Mouse (Mus musculus) hindbrain, embryonic 15.5 days (tissue): ENCODE measurements around the gene Wwox. TPM values are rescaled to one million over a fixed set of nuclear protein-coding genes. Genes with fewer than 3 reads are reported as not detected.

Experiments used
- ATAC-seq: fragments of 200-750 bp; cut with Nextera tagmentation; 2 replicates; pipeline ENCODE4 v1.8.0; 2017; ENCODE audit warnings: low read depth, moderate number of reproducible peaks, moderate TSS enrichment; ENCODE audit not compliant: low FRiP score
- H3K27ac ChIP-seq: fragments of 300-500 bp; sonication (generic); replicated peaks from 2 replicates; pipeline ENCODE4 v1.5.1; 2015; ENCODE audit warnings: mild to moderate bottlenecking, inconsistent platforms
- H3K27me3 ChIP-seq: fragments of 300-500 bp; sonication (generic); 2 replicates; pipeline ENCODE4 v1.6.1; 2015; ENCODE audit warnings: control low read depth, inconsistent platforms
- H3K36me3 ChIP-seq: fragments of 300-500 bp; sonication (generic); 2 replicates; pipeline ENCODE4 v1.6.1; 2015; ENCODE audit warnings: control low read depth, inconsistent platforms
- H3K4me1 ChIP-seq: fragments of 300-500 bp; sonication (generic); replicated peaks from 2 replicates; pipeline ENCODE4 v1.6.1; 2015; ENCODE audit warnings: control low read depth, inconsistent platforms
- H3K4me2 ChIP-seq: fragments of 300-500 bp; sonication (generic); 2 replicates; pipeline ENCODE4 v1.6.1; 2015; ENCODE audit warnings: moderate library complexity, mild to moderate bottlenecking, inconsistent platforms
- H3K4me3 ChIP-seq: fragments of 300-500 bp; sonication (generic); 2 replicates; pipeline ENCODE4 v1.5.1; 2015; ENCODE audit warnings: mild to moderate bottlenecking, inconsistent platforms
- H3K9ac ChIP-seq: fragments of 300-500 bp; sonication (generic); 2 replicates; pipeline ENCODE4 v1.6.1; 2015; ENCODE audit warnings: inconsistent platforms
- H3K9me3 ChIP-seq: fragments of 300-500 bp; sonication (generic); 2 replicates; pipeline ENCODE4 v1.6.1; 2016; ENCODE audit warnings: control low read depth, inconsistent platforms
- WGBS: fragments of 180-500 bp; shearing (Covaris S2); methylation state at CpG from one replicate; pipeline ENCODE4 v1.1.7; 2015; 5-methylcytosine and 5-hydroxymethylcytosine counted together
- polyA plus RNA-seq: library from polyadenylated mRNA; unstranded; fragments of >200 nt; fragmentation: Nextera tagmentation; extraction: Ambion mirVana; gene quantifications from 2 replicates; pipeline ENCODE4 v1.2.1, GENCODE M21; 2015

The Wwox gene
- polyA plus RNA-seq, 1 experiment from 2014 or later = 13.9 TPM

DNA sequence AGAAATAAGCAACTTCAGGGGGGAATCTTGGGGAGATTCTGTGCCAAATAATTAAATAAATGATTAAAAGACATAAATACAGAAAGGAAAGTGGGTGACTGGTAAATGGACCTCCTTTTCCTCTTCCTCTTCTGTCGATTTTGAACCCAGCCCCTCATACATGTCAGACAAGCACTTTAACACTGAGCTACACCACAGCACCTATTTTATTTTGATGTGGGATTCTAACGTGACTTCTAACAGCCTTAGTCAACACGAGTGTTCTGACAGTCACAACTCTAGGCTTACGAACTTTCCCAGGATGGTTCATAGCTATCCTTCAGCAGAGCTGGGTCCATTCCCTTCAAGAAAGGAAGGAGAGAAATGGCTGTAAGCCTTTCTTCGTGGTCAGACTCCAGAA lies 435.7 kb downstream of the Wwox start:
- H3K36me3 ChIP-seq = no peaks in the 10 kb centered on the region
- H3K4me2 ChIP-seq = no peak overlapping the region
- no peaks in the 10 kb centered on the region; the same call in 1 of the 2 replicates for H3K27me3 ChIP-seq
- WGBS = 90% methylated on average over 5 of the region's 5 CpGs
- no peak overlapping the region for H3K9ac ChIP-seq
- H3K4me3 ChIP-seq = no peak overlapping the region
- ATAC-seq = no peak
- H3K4me1 ChIP-seq = peaks cover 16% of the 10 kb centered on the region
- no peak overlapping the region for H3K27ac ChIP-seq
- no peaks in the 10 kb centered on the region for H3K9me3 ChIP-seq

DNA sequence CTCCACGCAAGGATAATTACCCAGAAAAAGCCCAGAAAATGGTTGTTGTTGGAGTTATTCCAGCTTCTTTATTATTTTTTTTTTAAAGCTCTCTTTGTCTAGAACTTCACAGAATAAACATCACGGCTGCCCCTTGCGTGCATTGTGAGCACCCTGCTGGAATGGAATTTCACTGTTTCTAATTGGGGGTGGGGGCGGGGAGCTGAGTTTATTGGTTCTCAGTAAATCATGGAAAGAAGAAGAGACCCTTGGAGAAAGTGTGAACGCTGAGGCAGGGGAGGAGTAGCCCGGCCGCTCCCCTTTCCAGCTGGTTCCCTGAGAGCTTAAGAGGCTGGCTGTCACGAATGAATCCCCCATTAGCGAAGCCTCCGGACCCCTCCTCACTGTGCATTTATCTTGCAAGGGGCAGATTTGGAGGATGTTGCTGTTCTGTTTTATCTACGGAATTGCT lies 436.7 kb downstream of the Wwox start:
- peaks cover 16% of the 10 kb centered on the region for H3K4me1 ChIP-seq
- no peaks in the 10 kb centered on the region; the same call in 1 of the 2 replicates for H3K27me3 ChIP-seq
- WGBS = 6% methylated on average over 11 of the region's 11 CpGs
- H3K9me3 ChIP-seq = no peaks in the 10 kb centered on the region
- no peak overlapping the region for H3K4me3 ChIP-seq
- 0 out of 2 replicates have a peak overlapping the region, but pooled peaks have one; percentile 4 for H3K27ac ChIP-seq
- no peak overlapping the region for H3K9ac ChIP-seq
- ATAC-seq = no peak
- no peaks in the 10 kb centered on the region for H3K36me3 ChIP-seq
- H3K4me2 ChIP-seq = peak overlapping the region; percentile 39

DNA sequence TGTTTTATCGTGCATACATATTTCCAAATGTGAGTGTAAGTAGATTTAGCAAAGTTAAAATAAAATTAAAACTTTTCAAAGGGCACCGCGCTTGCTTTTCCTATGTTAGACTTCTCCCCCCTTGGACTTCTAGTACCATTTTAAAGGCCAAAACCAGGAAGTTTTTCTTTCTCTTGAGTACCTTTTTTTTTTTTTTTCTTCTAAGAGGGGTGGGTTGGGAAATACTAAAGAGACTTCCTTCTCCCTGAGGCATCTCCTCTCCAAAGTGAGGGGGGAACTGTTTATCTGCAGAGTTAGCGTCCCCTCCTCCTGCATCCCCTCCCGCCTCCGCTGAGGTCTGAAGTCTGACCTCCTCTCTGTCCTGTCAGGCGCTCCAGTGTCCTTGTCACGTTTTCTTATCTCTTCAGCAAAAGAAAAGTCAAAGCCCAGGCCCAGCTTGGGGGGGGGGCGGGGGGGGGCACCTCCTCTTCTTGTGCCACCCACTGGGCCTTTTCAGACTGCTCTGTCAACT lies 437.3 kb downstream of the Wwox start:
- WGBS = 28% methylated on average over 9 of the region's 9 CpGs
- no peak for ATAC-seq
- H3K9me3 ChIP-seq = no peaks in the 10 kb centered on the region
- H3K36me3 ChIP-seq = no peaks in the 10 kb centered on the region
- no peak overlapping the region for H3K4me3 ChIP-seq
- peak overlapping the region; percentile 39 for H3K4me2 ChIP-seq
- no peak overlapping the region for H3K9ac ChIP-seq
- 0 out of 2 replicates have a peak overlapping the region, but pooled peaks have one; percentile 4 for H3K27ac ChIP-seq
- no peaks in the 10 kb centered on the region; the same call in 1 of the 2 replicates for H3K27me3 ChIP-seq
- peaks cover 16% of the 10 kb centered on the region for H3K4me1 ChIP-seq

DNA sequence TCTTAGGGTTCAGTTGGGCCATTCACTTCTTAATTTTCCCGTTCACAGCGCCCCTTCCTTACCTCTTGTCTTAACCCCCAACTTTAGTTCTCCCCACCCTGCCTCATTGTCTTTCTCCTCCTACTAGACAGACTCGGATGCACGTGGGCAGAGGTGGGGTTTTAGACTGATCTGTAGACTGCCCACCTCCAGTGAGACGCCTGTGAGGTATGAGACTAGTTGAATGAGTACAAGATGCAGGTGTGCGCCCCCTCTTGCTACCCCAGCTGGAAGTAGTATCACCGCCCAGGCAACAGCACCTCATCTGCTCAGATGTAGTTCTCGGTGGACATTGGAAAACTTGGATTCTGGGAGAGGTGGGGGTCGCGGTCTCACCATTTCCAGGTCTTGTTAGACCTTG lies 437.8 kb downstream of the Wwox start:
- no peak for ATAC-seq
- Histone ChIP-seq H3K4me1 (peaks cover 16% of the 10 kb centered on the region), H3K9ac (no peak overlapping the region), H3K4me3 (no peak overlapping the region), H3K4me2 (no peak overlapping the region), H3K27me3 (no peaks in the 10 kb centered on the region; the same call in 1 of the 2 replicates), H3K27ac (no peak overlapping the region), H3K36me3 (no peaks in the 10 kb centered on the region), H3K9me3 (no peaks in the 10 kb centered on the region)
- 71% methylated on average over 10 of the region's 10 CpGs for WGBS

DNA sequence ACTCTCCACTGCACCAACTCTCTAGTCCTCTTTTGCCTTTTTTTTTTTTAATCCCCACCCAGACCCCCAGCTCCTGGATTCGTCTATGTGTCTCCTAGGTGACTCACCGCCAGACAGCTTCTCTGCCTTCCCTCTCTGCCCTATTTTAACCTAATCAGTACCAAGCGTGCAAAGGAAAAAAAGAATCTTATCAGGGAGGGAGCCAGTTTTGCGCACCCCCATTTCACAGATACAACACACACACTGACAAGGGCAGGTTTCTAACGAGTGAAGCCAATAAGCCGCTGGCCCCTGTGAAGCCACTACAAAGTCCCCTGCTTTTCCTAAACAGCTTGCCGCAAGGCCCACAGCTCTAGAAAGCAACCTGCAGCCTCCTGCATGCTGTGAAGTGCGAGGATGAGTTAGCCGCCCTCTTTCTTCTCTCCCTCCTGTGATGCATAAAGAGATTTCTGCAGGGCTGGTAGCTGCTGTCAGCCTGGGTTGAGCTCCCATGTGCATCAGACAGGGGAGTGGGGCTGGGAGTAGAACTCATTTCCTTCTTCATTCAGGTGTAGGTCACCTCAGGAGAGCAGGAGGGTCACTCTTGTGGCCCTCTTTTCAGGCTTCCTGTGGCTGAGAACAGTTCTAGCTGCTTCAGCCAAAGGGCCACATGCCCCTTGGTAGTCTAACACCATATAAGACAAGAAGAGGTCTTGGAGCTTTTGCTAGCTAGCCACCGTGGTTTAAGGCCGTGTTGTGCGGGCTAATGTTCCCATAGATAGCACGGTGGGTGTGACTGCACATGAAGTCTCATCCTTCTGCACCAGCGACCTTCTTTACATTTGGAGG lies 439.2 kb downstream of the Wwox start:
- peaks cover 11% of the 10 kb centered on the region for H3K4me1 ChIP-seq
- no peak overlapping the region for H3K4me3 ChIP-seq
- 63% methylated on average over 14 of the region's 14 CpGs for WGBS
- no peaks in the 10 kb centered on the region; the same call in 1 of the 2 replicates for H3K27me3 ChIP-seq
- ATAC-seq = no peak
- H3K4me2 ChIP-seq = no peak overlapping the region
- no peaks in the 10 kb centered on the region for H3K9me3 ChIP-seq
- no peaks in the 10 kb centered on the region for H3K36me3 ChIP-seq
- no peak overlapping the region for H3K9ac ChIP-seq
- H3K27ac ChIP-seq = no peak overlapping the region

DNA sequence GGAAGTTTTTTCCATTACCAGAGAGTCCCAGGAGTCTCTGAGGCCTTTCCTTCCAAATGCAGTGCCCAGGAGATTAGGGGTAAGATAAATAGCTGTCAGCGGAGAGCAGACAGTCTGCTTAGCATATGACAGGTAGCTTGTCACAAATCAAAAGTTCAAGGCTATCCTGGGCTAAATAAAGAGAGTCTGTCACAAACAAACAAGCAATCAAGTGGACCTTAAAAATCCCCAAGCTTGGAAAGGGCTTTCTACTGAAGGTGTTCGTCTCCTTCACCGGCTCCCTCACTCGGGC lies 439.8 kb downstream of the Wwox start:
- no peaks in the 10 kb centered on the region for H3K36me3 ChIP-seq
- peaks cover 11% of the 10 kb centered on the region for H3K4me1 ChIP-seq
- H3K27me3 ChIP-seq = no peaks in the 10 kb centered on the region; the same call in 1 of the 2 replicates
- H3K9me3 ChIP-seq = no peaks in the 10 kb centered on the region
- no peak overlapping the region for H3K27ac ChIP-seq
- no peak overlapping the region for H3K9ac ChIP-seq
- no peak for ATAC-seq
- WGBS = 91% methylated on average over 4 of the region's 4 CpGs
- H3K4me2 ChIP-seq = no peak overlapping the region
- no peak overlapping the region for H3K4me3 ChIP-seq

DNA sequence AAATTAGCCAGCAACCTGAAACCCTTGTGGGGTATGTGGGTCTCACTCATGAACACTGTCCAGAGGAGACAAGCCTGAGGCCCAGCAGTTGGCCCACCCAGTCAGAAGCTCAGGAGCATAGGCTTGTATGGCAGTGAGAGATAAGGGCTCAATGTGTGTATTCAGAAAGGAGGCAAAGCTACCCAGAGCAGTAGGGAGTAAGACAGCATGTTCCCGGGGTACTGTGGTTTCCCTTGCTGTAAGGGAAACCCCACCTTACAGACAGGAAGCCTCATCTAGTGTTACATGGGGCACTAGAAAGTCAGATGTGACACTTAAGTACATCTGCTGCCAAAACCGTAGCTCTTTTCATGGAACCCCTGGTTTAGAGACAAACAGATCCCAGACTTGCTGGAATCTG lies 440.2 kb downstream of the Wwox start:
- Histone ChIP-seq H3K27me3 (no peaks in the 10 kb centered on the region; the same call in 1 of the 2 replicates), H3K27ac (no peak overlapping the region), H3K9ac (no peak overlapping the region), H3K36me3 (no peaks in the 10 kb centered on the region), H3K4me1 (peaks cover 11% of the 10 kb centered on the region), H3K4me3 (no peak overlapping the region), H3K4me2 (no peak overlapping the region), H3K9me3 (no peaks in the 10 kb centered on the region)
- no peak for ATAC-seq
- 84% methylated on average over 2 of the region's 2 CpGs for WGBS

DNA sequence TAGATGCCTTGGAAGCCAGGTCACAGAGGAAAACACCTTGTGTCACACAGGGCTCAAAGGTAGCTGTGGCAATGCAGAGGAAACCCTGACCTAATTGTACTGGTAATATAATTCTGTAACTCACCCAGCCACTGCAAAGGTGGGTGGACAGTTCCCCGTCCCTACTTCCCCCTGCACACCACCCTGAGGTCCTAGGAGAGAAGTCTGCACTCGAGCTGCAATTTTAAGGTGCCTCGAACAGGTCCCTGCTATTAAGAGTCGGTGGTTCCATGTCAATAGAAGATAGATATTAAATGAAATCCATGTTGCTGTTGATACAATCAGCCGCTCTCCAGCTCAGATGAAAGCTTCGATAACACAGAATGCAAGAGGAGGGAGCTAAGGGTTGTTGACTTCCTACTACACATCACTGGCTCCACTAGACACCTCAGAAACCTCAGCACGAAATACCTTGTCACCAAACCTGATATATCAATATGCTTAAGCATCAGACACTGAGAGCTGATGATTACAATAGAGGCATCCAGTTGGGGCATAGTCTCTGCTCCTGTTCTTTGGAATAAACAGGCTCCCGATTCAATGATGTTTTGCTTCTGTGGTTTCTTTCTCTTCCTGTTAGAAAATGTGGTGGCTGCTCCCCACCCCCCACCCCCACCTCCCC lies 441.1 kb downstream of the Wwox start:
- H3K27ac ChIP-seq = no peak overlapping the region
- H3K9me3 ChIP-seq = no peaks in the 10 kb centered on the region
- H3K4me3 ChIP-seq = no peak overlapping the region
- no peak overlapping the region for H3K4me2 ChIP-seq
- no peaks in the 10 kb centered on the region for H3K36me3 ChIP-seq
- no peak overlapping the region for H3K9ac ChIP-seq
- no peaks in the 10 kb centered on the region; the same call in 1 of the 2 replicates for H3K27me3 ChIP-seq
- peaks cover 20% of the 10 kb centered on the region for H3K4me1 ChIP-seq
- no peak for ATAC-seq
- 78% methylated on average over 8 of the region's 8 CpGs for WGBS

DNA sequence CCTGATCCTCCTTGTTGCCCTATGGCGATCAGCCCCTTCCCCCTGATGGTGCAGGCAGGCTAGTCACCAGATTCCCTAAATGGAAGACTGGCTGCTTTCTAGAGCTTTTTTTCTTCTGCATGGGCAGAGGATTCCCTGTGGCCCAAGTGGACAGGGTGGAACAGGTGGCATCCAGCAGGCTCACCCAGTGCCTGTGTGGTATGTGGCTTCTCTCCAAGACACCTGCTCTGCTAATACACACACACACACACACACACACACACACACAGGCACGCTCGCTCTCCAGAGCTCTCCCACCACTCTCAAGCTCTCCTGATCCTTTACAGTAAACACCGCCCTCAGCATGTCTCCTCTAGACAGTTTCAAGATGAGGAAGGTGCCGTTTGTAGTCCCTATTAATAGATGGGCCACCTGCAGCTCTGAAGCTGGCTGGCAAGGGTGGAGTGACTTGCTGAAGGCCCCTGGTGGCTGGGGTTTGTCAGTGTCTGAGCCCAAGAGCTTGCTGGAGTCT lies 442.5 kb downstream of the Wwox start:
- 56% methylated on average over 5 of the region's 5 CpGs for WGBS
- Histone ChIP-seq H3K9me3 (no peaks in the 10 kb centered on the region), H3K4me2 (no peak overlapping the region), H3K4me1 (peaks cover 11% of the 10 kb centered on the region; the same call in 1 of the 2 replicates), H3K27me3 (no peaks in the 10 kb centered on the region; the same call in 1 of the 2 replicates), H3K9ac (no peak overlapping the region), H3K27ac (no peak overlapping the region), H3K4me3 (no peak overlapping the region), H3K36me3 (no peaks in the 10 kb centered on the region)
- ATAC-seq = 0 out of 2 replicates have a peak, but pooled peaks have one; percentile 29

DNA sequence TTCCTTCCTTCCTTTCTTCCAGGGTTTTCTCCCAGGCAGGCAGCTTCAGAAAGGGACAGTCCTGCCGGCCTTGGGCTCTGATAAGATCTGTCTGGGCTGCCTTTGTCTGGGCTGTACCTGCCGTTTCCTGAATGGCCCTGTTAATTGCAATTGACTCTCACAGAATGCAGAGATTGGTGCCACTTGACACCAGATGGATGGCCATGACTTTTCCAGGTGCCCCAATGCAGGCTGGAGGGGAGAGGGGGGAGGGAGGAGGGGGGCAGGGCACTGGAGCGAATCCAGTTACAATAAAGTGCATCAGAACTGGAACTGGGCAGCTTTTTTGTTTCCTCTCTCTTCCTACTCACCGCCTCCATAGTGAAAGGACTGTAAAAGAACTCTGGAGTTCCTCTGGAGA lies 443.0 kb downstream of the Wwox start:
- ATAC-seq = no peak
- no peaks in the 10 kb centered on the region for H3K36me3 ChIP-seq
- no peak overlapping the region for H3K4me3 ChIP-seq
- H3K4me1 ChIP-seq = peaks cover 11% of the 10 kb centered on the region; the same call in 1 of the 2 replicates
- H3K9me3 ChIP-seq = no peaks in the 10 kb centered on the region
- 36% methylated on average over 4 of the region's 4 CpGs for WGBS
- no peak overlapping the region for H3K4me2 ChIP-seq
- no peak overlapping the region for H3K27ac ChIP-seq
- H3K9ac ChIP-seq = no peak overlapping the region
- H3K27me3 ChIP-seq = no peaks in the 10 kb centered on the region; the same call in 1 of the 2 replicates

DNA sequence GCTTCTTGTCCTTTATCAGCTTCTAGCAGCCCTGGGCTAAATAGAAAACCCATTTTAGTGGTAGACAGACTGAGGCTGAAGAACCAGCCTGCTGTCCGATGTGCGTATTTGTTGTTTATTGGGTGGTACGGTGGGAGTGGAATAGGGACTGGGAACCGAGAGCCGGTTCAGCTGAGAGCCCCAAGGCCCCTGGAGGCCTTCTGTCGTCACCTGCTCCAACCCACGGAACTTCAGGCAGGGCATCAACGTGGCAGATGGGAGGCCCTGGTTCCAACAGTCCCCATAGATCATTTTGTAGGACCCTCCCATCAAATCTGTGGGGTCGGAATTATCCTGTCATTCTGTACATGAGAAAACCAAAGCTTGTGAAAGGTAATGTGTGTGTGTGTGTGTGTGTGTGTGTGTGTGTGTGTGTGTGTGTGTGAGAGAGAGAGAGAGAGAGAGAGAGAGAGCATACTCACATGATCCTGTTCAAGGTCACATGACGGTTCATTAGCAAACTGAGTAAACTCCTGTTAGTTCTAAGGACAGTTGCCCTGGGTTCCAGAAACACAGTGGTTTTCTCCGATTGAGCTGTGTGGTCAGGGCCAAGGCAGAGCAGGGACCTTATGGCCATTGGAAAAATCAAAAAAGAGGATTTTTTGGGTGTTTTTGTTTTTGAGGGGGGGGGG lies 443.6 kb downstream of the Wwox start:
- Histone ChIP-seq H3K4me2 (no peak overlapping the region), H3K27me3 (no peaks in the 10 kb centered on the region; the same call in 1 of the 2 replicates), H3K4me3 (no peak overlapping the region), H3K9me3 (no peaks in the 10 kb centered on the region), H3K27ac (no peak overlapping the region), H3K36me3 (no peaks in the 10 kb centered on the region), H3K4me1 (peaks cover 11% of the 10 kb centered on the region; the same call in 1 of the 2 replicates), H3K9ac (no peak overlapping the region)
- 79% methylated on average over 11 of the region's 11 CpGs for WGBS
- no peak for ATAC-seq
